Mouse (Mus musculus) liver, adult 2 months (tissue): ENCODE measurements around the gene Tmed10.

Experiments used
- CTCF ChIP-seq: fragments of 200-500 bp; IDR thresholded peaks from 2 replicates; pipeline ENCODE4 v1.5.1; 2011; ENCODE audit warnings: low read depth, low read length, control low read depth
- POLR2A ChIP-seq: fragments of 200-500 bp; IDR thresholded peaks from 2 replicates; pipeline ENCODE4 v1.6.1; 2011; ENCODE audit warnings: low read length, control low read depth; ENCODE audit not compliant: insufficient read depth; ENCODE audit errors: extremely low read depth

DNA sequence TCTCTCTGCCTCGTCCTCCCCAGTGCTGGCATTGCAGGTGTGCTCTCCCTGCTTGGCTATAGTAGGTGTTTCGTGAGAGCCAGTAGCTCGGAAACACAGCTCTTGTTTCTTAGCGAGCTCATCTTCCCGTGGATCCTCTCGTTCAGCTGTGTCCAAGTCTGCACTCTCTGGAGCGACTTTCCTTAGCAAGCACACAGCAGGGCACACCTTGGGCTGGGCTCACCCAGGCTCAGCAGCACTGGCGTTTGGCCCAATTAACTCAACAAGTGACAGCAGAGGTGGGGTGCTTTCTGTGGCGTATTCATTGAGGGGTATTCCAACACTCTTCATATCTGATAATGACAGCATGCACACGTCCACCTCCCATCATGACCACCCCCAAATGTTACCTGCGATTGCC is 48.6 kb upstream of the Tmed10 start:
- TF ChIP-seq POLR2A (no peak), CTCF (no peak)
